Mouse (Mus musculus) c-Kit-negative CD71-positive TER-119-positive erythroid progenitor cells, embryonic 14.5 days (primary cell): ENCODE measurements around the gene Lgals8.

ENCODE experiments used
- DNase-seq: peaks from one replicate; pipeline ENCODE4 v3.0.0-alpha.2; 2013; ENCODE audit warnings: low read depth, low spot score

Gene Lgals8

DNA sequence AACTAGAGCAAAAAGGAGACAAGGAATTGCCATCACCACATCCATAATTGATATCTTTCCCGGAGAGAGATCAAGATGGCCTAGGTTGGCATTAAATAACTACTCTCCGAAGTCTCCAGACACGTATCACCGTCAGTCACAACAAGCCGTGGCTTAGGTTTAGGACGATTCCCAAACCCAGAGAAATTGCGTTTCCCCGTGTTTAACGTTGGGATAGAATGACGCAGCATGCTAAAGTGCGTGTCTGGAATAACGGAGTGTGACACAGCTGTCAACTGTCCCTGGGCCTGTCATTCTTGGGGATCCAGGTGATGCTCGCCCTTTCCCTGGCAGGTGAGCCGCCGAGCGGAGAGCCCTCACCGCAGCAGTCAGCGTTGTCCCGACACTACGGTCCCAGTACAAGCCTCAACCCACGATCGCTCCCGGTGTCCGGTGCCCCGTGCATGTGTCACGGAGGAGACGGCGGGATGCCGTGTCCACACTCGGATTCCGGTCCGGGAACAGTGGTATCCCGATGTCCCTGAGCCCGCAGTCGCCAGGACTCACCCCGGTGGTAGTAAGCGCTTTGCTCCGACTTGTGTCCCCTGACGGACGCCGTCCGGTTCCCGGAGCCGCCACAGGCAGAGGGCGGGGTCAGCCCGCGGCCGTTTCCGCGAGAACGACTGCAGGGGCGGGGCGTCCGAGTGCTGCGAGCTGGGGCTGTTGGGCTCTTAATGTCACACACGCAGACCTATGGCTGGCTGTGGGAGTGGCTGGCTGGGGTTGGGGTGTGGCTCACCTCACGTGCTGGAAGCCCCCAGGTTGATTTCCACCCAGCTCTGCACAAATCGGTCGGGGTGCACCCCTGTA, 3.6 kb downstream of the Lgals8 start:
- peak; percentile 75 for DNase-seq

DNA sequence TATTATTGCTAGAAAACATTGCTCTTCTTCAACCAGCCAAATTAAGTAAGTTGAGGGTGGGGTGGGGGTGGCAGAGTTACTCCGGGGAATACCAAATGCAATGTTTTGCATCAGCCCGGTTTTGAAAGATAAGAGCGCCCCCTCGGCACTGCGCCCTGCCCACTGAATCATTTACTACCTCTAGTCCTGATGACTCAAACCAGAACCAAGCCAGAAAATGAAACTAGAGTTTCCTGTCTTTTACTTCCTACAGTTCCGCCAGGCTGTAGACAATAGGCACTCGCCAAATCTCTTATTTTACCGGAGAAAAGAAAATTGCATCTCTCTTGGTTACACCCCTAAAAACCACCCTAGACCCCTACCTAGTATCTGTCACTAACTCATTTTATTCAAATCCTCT, 4.3 kb downstream of the Lgals8 start:
- DNase-seq, result peak; percentile 17

DNA sequence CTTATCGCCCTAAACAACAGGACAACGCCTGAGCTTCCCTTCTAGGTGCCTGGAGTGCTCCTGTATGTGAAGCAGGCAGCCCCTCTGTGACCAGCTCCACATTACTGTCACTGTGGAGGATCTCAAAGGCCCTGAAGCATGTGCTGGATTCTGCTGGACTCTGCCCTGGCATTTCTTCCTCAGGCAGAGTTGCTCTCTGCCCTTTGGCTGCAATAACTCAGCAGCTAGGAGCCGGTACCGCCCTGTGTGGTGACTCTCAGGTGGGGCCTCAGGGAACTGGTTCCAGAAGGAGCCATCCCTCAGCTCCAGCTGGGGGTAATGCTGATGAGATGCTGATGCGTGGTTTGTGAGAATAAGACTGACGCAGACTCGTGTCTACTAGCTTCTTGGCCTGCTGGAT, 8.0 kb downstream of the Lgals8 start:
- DNase-seq, result no peak

DNA sequence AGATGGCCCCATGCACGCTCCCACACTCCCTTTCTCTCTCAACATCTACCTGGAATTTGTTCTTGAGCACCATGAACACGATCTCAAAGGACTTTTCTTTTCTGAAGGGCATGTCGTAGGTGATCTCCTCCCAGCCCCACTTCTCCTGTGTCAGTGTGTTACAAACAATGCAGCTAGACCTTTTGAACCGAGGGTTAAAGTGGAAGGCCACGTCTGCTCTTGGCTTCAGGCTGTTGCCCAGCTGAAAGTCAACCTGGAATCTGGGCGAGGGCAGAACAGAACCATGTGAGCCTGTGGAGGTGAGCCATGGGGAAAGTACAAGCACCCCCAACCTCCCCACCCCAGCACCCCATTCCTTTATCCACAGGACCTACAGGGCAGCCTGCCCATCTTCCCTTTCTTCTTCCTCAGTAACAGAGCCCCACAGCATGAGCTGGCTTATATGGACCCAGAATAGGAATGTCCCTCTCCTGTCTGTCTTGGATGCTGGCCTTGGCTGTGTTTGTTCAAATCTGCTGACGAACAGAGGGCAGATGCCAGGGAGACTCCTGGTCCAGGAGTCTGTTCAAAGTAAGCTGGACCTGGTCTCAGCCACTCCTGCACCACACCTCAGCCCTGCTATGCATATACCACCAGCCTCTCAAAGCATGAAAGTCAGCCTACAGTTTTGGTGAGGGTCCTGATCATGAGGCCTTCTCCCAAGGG, 9.9 kb downstream of the Lgals8 start:
- no peak for DNase-seq

DNA sequence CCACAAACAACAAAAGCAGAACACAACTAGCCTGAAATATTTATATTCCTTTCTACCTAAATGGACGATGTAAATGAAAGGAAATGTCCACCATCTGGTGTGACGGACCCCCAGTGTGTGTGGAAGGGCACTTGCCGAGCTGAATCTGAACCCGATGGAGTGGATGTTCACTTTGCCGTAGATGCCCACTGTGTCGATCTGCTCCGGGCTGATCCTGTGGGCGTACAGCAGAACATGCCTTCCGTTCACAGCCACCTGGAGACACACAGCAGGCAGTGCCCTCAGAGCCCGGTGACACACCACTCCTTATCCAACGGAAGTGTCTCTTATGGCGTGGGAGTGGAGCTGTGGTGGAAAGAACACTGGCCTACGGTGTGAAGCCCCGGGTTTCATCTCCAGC, 11.6 kb downstream of the Lgals8 start:
- no peak for DNase-seq

DNA sequence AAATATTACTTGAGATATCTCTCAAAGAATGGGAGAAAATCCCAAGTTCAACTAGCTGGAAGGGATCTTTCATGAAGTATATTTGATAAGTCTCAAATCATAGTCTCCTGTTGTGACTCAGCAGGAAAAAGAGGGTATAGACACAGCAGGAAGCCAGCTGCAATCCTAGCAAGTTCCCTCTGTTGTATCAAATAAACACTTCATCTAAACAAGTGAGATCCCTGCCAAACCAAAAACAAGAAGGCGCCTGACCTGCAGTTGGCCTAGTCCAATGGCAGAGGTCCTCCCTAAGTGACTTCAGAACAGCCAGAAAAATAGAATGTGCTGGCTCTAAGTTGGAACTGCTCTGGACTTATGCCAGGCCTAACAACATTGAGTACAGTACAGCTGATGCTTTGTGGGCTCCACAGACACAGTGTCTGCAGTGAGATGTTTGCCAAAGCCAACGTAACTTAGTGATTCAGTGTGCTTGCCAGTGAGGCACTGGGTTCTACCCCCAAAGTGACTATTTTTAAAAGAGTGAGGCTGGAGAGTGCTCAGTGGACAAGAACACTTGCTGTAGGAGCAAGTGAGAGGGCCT, 22.6 kb downstream of the Lgals8 start:
- DNase-seq, result no peak

DNA sequence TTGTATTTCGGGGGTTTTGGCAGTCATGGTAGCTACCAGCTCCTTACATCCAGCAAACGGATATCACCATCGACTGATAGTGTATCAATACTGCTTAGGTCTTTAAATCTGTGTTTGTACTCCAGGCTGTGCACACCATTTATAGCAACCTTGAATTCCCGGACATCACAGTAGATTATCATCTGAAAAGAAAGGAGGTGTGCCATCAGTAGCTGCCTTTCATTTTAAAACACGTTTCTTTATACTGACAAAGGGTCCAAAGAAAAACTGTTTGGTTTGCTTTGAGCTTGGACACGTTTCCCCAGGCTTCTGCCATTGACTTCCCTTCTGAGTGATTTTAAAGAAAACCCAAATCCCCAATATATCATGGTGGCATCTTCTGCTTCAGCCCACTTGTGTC, 23.9 kb downstream of the Lgals8 start:
- DNase-seq, result no peak

DNA sequence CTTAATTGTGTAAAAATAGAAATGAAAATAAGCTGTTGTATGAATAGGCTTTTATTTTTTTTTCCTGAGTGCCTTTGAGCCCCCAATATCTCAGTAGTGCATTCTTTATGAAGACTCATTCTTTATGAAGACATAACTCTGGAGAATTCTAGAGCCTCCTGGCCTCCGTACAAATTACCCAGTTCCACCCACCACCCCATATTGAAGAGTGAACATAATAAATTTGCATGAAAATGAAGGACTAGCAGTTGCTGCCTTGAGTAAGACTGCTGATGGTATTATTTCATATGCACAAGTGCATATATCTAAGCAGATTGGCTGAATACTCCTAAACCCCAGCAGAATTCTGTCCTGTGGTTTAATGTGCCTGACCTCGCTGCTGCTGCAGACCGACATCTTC, 25.2 kb downstream of the Lgals8 start:
- DNase-seq, result no peak

DNA sequence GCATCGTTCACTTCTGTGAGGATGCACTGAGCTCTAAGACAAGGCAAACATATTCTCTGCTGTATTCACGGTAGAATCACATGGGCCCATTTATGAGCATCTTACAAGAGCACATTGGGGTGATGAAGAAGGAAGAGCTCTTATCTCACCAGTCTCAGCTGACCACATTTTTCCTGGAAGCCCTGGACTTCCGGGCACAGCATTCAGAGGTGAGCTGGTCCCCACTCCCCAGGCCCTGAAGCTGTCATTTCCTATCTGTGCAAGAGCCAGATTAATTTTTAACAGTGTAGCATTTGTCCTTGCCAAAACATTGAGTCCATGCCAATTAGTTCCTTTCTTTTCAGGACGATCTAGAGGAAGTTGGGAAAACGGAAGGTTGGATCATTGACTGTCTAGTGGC, 30.9 kb downstream of the Lgals8 start:
- DNase-seq, result no peak

DNA sequence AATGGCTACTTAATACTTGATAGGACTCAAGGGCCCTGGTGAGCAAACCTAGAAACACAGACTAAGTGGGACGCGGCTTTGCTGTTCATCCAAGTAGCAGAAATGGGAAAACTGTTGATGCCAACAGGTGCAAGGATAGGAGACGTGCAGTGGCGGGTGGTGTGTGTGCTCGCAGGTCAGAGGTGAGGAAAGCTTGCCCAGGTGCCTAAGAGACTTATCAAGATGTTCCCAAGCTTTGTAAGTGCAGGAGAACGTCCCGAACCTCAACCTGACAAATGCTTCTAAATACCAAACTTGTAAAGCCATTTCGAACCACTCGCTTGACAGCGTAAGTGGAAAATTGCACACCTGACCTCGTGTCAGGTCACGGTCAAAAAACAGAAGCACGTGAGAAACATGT, 36.2 kb downstream of the Lgals8 start:
- DNase-seq, result no peak

DNA sequence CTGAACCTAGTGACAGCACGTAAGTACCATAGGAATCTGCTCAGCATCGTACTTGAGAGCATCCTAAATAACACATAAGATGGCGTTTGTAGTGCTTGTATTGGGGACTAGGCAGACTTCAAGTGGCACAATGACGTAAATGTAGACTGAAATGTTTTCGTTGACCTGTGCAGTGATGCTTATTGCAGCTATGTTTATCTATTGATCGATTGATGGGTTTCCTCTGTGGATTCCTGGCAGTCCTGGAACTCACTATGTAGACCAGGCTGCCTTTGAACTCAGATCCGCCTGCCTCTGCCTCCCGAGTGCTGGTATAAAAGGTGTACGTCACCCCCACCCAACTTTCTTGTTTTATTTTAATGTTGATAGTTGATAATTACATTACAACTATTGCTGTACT, 44.1 kb downstream of the Lgals8 start:
- no peak for DNase-seq

DNA sequence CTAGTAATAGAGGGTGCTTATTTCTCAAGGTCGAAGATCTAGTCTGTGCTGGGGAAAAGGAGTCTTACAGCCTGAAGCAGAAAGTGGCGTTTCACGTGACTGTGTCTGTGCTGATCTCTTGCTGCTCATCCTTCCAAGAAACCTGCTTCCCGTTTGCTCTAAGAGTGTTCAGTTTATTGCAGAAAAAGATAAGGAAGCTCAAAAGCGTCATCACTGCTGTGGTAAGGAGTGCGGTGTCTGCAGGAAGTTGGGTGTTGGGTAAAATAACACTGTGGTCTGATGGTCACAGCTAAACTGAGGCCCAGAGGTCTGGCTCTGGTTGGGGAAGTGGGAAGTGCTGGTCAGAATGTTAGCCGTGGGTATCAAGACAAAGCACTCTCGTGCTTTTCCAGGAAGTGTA, 52.7 kb downstream of the Lgals8 start:
- DNase-seq, result no peak

DNA sequence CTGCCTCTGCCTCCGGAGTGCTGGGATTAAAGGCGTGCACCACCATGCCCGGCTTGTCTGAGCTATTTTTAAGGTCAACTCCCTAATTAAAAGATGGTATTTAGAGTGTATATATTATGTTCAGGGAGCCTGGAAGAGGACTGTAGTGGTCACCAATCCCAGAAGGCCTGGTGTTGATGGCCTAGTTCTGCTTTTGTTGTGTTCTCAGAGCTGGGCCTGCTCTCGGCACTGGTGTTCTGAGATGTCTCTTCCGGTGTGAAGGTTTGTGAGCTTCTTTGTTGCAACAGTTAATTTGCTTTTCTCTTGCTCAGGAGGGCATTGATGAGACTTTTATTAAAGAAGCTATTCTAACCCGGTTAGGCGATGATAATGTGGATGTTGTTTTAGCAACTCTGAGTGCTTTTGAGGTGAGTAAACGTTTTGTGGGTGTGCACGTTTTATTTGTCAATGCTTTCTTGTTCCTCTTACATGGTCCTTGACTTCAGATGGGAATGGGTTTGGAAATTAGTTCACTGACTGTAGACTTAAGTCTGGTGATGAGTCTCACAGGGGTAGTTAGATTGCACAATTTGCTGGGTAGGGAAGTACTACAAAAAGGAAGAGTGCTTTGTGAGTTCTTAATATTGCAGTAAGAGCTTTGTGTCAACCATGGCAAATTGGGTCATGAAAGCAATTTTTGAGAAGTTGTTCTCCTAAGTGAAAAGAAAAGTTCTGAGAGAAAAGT, 56.2 kb downstream of the Lgals8 start:
- no peak for DNase-seq

DNA sequence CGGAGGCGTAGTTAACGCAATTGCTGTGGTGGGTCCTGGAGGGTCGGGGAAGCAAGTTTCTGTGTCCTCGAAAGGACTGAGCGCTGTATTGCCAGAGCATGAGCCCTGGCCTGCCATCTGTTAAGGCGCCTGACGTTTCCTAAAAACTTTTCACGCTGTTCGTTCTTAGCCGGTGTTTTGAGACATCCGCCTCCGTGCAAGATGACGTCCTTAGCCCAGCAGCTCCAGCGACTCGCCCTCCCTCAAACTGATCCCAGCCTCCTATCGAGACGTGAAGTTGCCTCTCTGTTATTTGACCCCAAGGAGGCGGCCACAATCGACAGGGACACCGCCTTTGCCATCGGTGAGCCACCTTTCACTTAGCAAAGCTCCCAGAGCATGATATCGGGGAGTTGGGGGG, 69.2 kb downstream of the Lgals8 start:
- DNase-seq, result peak; percentile 9

DNA sequence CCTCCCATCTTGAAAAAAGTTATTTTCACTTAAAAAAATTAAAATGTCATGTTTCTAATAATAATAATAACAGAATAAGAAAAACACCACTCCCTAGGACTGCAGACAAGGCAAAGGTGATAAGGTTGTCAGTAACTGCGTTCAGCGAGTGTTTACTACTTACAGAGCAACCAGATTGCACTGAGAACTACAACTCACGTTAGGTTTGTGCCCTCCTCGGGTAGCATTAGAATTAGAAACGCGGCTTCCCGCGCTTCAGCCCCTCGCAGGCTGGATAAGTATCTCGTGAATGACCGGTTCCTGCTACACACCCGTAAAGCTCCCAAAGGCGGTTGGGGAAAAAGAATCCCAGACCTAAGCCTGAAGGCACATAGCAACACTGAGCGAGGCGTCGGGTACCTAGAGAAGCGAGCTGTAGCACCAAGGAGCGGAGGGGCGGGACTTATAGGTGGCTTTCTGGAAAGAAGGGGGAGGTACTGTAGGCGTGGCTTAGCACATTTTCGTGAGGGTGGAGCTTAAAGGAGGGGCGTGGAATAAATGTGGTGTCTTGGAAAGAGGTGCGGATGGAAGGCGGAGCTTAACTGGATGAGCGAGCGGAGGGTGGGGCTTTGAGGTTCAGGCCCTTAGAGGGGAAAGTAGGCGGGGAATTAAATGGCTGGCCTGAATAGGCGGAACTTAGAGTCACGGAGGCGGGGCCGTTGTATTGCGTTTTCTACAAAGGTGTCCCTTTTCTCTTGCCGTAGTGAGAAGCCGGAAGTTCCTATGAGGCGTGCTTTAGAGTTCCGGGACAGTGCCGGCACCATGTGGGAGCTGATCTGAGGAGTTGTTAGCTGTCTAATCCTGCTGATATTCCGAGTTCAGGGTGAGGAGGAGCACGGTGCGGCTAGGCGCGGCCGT, 69.9 kb downstream of the Lgals8 start, which contains the start of gene Heatr1:
TSS of gene Heatr1 (plus strand) at position 419 of the 897 bp plus-strand sequence.
- DNase-seq, result peak; percentile 99
